Mouse (Mus musculus): ENCODE data around the gene Mip. TPM values are rescaled to one million over a fixed set of nuclear protein-coding genes. Genes with fewer than 3 reads are reported as not detected.

Gene Mip
- polyA plus RNA-seq, 1 experiment from 2014 or later, result not detected

DNA sequence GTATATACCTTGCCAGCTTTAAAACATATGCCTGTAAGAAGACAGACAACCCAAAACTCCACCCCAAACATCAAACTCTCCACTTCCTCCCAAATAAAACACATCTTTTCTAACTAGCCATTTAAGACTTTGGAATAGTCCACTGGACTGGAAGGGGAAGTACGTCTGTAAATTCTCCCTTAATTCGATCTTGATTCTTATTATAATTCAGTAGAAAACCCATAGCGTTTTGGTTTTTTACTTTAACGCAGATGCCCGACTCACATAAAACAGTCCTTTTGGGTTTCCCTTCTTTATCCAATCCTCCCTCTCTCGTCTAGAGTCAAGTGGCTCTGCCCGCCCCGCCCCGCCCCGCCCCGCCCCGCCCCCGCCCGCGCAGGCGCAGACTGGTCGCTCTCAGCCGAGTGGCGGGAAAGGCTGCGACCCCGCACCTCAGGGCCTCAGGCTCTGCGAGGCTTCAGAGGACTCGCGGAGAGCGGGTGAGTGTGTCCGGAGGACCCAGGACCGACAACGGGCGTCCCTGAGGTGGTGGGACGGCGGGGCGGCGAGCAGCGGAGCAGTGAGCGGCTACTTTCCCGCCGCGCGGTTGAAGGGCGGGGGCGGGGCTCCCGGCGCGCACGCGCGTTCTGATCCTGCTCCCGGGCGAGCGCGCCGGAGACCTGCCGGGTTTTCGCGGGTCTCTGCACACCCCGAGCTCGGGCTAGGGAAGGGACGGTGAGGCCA lies 6.2 kb downstream of the Mip start, which contains the start of gene Timeless:
Gene Timeless (plus strand): TSS at position 369 of the 723 bp plus-strand sequence.
- H3K4me1 ChIP-seq (ENCODE audit: control insufficient read depth, insufficient read depth, low read length), result peaks cover 16% of the 10 kb centered on the region
- no peaks in the 10 kb centered on the region for H3K36me3 ChIP-seq (ENCODE audit: control insufficient read depth, insufficient read depth)
- H3K27me3 ChIP-seq (ENCODE audit: control insufficient read depth, insufficient read depth, low read length), result no peaks in the 10 kb centered on the region
- H3K4me3 ChIP-seq (ENCODE audit: low read length), result peak within 1 kb of the TSS; percentile 86
- no peaks in the 10 kb centered on the region for H3K9me3 ChIP-seq (replicated peaks; ENCODE audit: control insufficient read depth, low read length)
- H3K9ac ChIP-seq (ENCODE audit: low read length), result peak within 1 kb of the TSS; percentile 91
- peak; percentile 91 for ATAC-seq (replicated peaks; ENCODE audit: extremely low read depth, insufficient read depth, low FRiP score)
- H3K27ac ChIP-seq (ENCODE audit: low read length), result peak within 1 kb of the TSS; percentile 97
- WGBS, result under 1% methylated on average over 56 of the region's 58 CpGs
- peak within 1 kb of the TSS; percentile 96 for H3K4me2 ChIP-seq (ENCODE audit: low read depth, low read length)

- no peaks in the 10 kb centered on the region for H3K27me3 ChIP-seq (ENCODE audit: control insufficient read depth, insufficient read depth, low read length)
- under 1% methylated on average over 14 of the region's 14 CpGs for WGBS
- H3K27ac ChIP-seq (ENCODE audit: low read length), result peak overlapping the region; percentile 97
- no peaks in the 10 kb centered on the region for H3K36me3 ChIP-seq (ENCODE audit: control insufficient read depth, insufficient read depth)
- peak overlapping the region; percentile 91 for H3K9ac ChIP-seq (ENCODE audit: low read length)
- peak; percentile 47 for ATAC-seq (replicated peaks; ENCODE audit: extremely low read depth, insufficient read depth, low FRiP score)
- H3K9me3 ChIP-seq (replicated peaks; ENCODE audit: control insufficient read depth, low read length), result no peaks in the 10 kb centered on the region
- H3K4me3 ChIP-seq (ENCODE audit: low read length), result peak overlapping the region; percentile 86
- peak overlapping the region; percentile 96 for H3K4me2 ChIP-seq (ENCODE audit: low read depth, low read length)
- peaks cover 16% of the 10 kb centered on the region for H3K4me1 ChIP-seq (ENCODE audit: control insufficient read depth, insufficient read depth, low read length)
Measured at GRCm38 (mm10) chr10:128232420-128232985, 6.9 kb downstream of the Mip start.

DNA sequence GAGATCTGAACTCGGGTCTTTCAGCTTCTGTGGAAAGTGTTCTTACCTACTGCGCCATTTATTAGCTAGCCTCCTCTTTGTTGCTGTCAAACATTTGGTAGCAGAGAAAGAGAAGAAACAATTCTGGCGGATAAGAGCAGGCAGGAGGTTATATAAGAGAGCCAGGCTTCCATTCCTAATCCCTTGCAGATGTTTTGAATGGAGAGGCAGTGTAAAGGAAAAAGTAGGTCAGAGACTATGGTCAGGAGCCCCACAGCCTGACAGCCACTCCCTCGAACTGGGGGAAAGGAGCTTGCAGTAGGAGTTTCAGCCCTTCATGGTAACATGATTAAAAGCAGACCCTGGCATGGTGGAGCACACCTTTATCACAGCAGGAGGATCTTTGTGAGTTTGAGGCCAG lies 10.7 kb downstream of the Mip start:
- peaks cover 11% of the 10 kb centered on the region for H3K4me1 ChIP-seq (ENCODE audit: control insufficient read depth, insufficient read depth, low read length)
- ATAC-seq (replicated peaks; ENCODE audit: extremely low read depth, insufficient read depth, low FRiP score), result no peak
- WGBS, result 74% methylated on average over 4 of the region's 4 CpGs

GRCm38 (mm10) chr10:128237807-128238480 lies 12.3 kb downstream of the Mip start:
- Histone ChIP-seq H3K27me3 (ENCODE audit: control insufficient read depth, insufficient read depth, low read length) (no peaks in the 10 kb centered on the region), H3K27ac (ENCODE audit: low read length) (no peak overlapping the region), H3K9ac (ENCODE audit: low read length) (no peak overlapping the region), H3K4me3 (ENCODE audit: low read length) (no peak overlapping the region), H3K4me2 (ENCODE audit: low read depth, low read length) (no peak overlapping the region), H3K4me1 (ENCODE audit: control insufficient read depth, insufficient read depth, low read length) (peaks cover 8% of the 10 kb centered on the region; the same call in 1 of the 2 replicates), H3K9me3 (replicated peaks; ENCODE audit: control insufficient read depth, low read length) (no peaks in the 10 kb centered on the region), H3K36me3 (ENCODE audit: control insufficient read depth, insufficient read depth) (peaks cover 13% of the 10 kb centered on the region)
- 70% methylated on average over 15 of the region's 15 CpGs for WGBS
- ATAC-seq (replicated peaks; ENCODE audit: extremely low read depth, insufficient read depth, low FRiP score), result no peak

More for the DNA sequence above, 10.7 kb downstream of the Mip start:
- Histone ChIP-seq H3K4me3 (ENCODE audit: low read length) (no peak overlapping the region), H3K27me3 (ENCODE audit: control insufficient read depth, insufficient read depth, low read length) (no peaks in the 10 kb centered on the region), H3K9ac (ENCODE audit: low read length) (no peak overlapping the region), H3K4me2 (ENCODE audit: low read depth, low read length) (no peak overlapping the region), H3K9me3 (replicated peaks; ENCODE audit: control insufficient read depth, low read length) (no peaks in the 10 kb centered on the region), H3K36me3 (ENCODE audit: control insufficient read depth, insufficient read depth) (peaks cover 8% of the 10 kb centered on the region), H3K27ac (ENCODE audit: low read length) (no peak overlapping the region)

DNA sequence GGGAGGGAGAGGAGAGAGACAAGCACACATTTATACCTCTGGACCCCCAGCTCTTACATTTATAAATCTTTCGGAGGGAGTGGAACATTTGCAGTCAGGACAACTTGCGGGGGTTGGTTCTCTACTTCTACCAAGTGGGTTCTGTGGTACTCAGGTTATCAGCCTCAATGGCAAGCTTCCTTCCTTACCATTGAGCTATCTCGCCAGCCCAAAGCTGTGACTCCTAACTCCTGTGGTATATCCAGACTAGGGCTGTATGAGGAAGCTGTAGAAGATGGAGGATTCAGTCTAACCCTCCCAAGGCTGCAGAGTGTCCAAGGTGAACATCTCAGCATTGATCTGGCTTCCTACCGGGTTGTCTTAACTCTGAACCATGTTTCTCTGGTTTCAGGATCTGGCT lies 13.5 kb downstream of the Mip start:
- H3K9me3 ChIP-seq (replicated peaks; ENCODE audit: control insufficient read depth, low read length), result no peaks in the 10 kb centered on the region

GRCm38 (mm10) chr10:128240131-128240530 lies 14.5 kb downstream of the Mip start:
- H3K27me3 ChIP-seq (ENCODE audit: control insufficient read depth, insufficient read depth, low read length), result no peaks in the 10 kb centered on the region
- H3K27ac ChIP-seq (ENCODE audit: low read length), result no peak overlapping the region
- H3K9me3 ChIP-seq (replicated peaks; ENCODE audit: control insufficient read depth, low read length), result no peaks in the 10 kb centered on the region
- no peak overlapping the region for H3K4me2 ChIP-seq (ENCODE audit: low read depth, low read length)
- H3K4me3 ChIP-seq (ENCODE audit: low read length), result no peak overlapping the region
- H3K9ac ChIP-seq (ENCODE audit: low read length), result no peak overlapping the region
- no peak for ATAC-seq (replicated peaks; ENCODE audit: extremely low read depth, insufficient read depth, low FRiP score)
- 65% methylated on average over 18 of the region's 18 CpGs for WGBS
- H3K4me1 ChIP-seq (ENCODE audit: control insufficient read depth, insufficient read depth, low read length), result peaks cover 10% of the 10 kb centered on the region; the same call in 1 of the 2 replicates
- H3K36me3 ChIP-seq (ENCODE audit: control insufficient read depth, insufficient read depth), result peaks cover 19% of the 10 kb centered on the region

More for the DNA sequence above, 13.5 kb downstream of the Mip start:
- H3K4me1 ChIP-seq (ENCODE audit: control insufficient read depth, insufficient read depth, low read length), result peaks cover 10% of the 10 kb centered on the region; the same call in 1 of the 2 replicates
- ATAC-seq (replicated peaks; ENCODE audit: extremely low read depth, insufficient read depth, low FRiP score), result no peak
- peaks cover 17% of the 10 kb centered on the region for H3K36me3 ChIP-seq (ENCODE audit: control insufficient read depth, insufficient read depth)
- 90% methylated on average over 4 of the region's 4 CpGs for WGBS
- H3K4me2 ChIP-seq (ENCODE audit: low read depth, low read length), result no peak overlapping the region
- H3K27ac ChIP-seq (ENCODE audit: low read length), result no peak overlapping the region
- no peak overlapping the region for H3K9ac ChIP-seq (ENCODE audit: low read length)
- H3K27me3 ChIP-seq (ENCODE audit: control insufficient read depth, insufficient read depth, low read length), result no peaks in the 10 kb centered on the region
- H3K4me3 ChIP-seq (ENCODE audit: low read length), result no peak overlapping the region

GRCm38 (mm10) chr10:128243252-128243651 lies 17.6 kb downstream of the Mip start:
- H3K36me3 ChIP-seq (ENCODE audit: control insufficient read depth, insufficient read depth), result peaks cover 20% of the 10 kb centered on the region
- peaks cover 5% of the 10 kb centered on the region; the same call in 1 of the 2 replicates for H3K4me1 ChIP-seq (ENCODE audit: control insufficient read depth, insufficient read depth, low read length)
- ATAC-seq (replicated peaks; ENCODE audit: extremely low read depth, insufficient read depth, low FRiP score), result no peak
- H3K4me3 ChIP-seq (ENCODE audit: low read length), result no peak overlapping the region
- no peak overlapping the region for H3K4me2 ChIP-seq (ENCODE audit: low read depth, low read length)
- H3K27me3 ChIP-seq (ENCODE audit: control insufficient read depth, insufficient read depth, low read length), result no peaks in the 10 kb centered on the region
- H3K27ac ChIP-seq (ENCODE audit: low read length), result peak overlapping the region; percentile 64
- 73% methylated on average over 8 of the region's 8 CpGs for WGBS
- no peaks in the 10 kb centered on the region for H3K9me3 ChIP-seq (replicated peaks; ENCODE audit: control insufficient read depth, low read length)
- H3K9ac ChIP-seq (ENCODE audit: low read length), result peak overlapping the region; percentile 22; the same call in 1 of the 2 replicates

GRCm38 (mm10) chr10:128244121-128244520 lies 18.5 kb downstream of the Mip start:
- H3K36me3 ChIP-seq (ENCODE audit: control insufficient read depth, insufficient read depth), result peaks cover 23% of the 10 kb centered on the region
- WGBS, result 91% methylated on average over 15 of the region's 15 CpGs
- no peak for ATAC-seq (replicated peaks; ENCODE audit: extremely low read depth, insufficient read depth, low FRiP score)
- no peak overlapping the region for H3K4me3 ChIP-seq (ENCODE audit: low read length)
- no peaks in the 10 kb centered on the region for H3K9me3 ChIP-seq (replicated peaks; ENCODE audit: control insufficient read depth, low read length)
- H3K4me2 ChIP-seq (ENCODE audit: low read depth, low read length), result no peak overlapping the region
- H3K9ac ChIP-seq (ENCODE audit: low read length), result no peak overlapping the region
- H3K27me3 ChIP-seq (ENCODE audit: control insufficient read depth, insufficient read depth, low read length), result no peaks in the 10 kb centered on the region
- peaks cover 5% of the 10 kb centered on the region; the same call in 1 of the 2 replicates for H3K4me1 ChIP-seq (ENCODE audit: control insufficient read depth, insufficient read depth, low read length)
- no peak overlapping the region for H3K27ac ChIP-seq (ENCODE audit: low read length)
